Mouse (Mus musculus) MEL (cell line): ENCODE results near the gene Tyrobp. TPM values are rescaled to one million over a fixed set of nuclear protein-coding genes. Genes with fewer than 3 reads are reported as not detected.

ENCODE experiments used
- DNase-seq: peaks from one replicate; pipeline ENCODE4 v3.0.0; 2011; ENCODE audit warnings: low read depth, low spot score
- H3K27ac ChIP-seq: 2 replicates; pipeline ENCODE4 v1.5.1; 2012; ENCODE audit warnings: low read depth, mild to moderate bottlenecking, control low read depth, low read length, moderate library complexity; ENCODE audit not compliant: control insufficient read depth
- H3K27me3 ChIP-seq, 2 experiments: fragments of 150-350 bp in 1 of 2; sonication (generic) in 1 of 2; 2 replicates each; pipeline ENCODE4 v1.6.1; 2012; ENCODE audit warnings: low read length in 2 of 2, mild to moderate bottlenecking in 2 of 2, improper control_type of control experiment in 1 of 2, moderate library complexity in 1 of 2; ENCODE audit not compliant: insufficient read depth in 2 of 2, control insufficient read depth in 1 of 2
- H3K36me3 ChIP-seq, 2 experiments: 2 replicates each; pipeline ENCODE4 v1.6.1; 2012 to 2014; ENCODE audit warnings: low read length in 2 of 2, improper control_type of control experiment in 1 of 2, inconsistent platforms in 1 of 2, mild to moderate bottlenecking in 1 of 2; ENCODE audit not compliant: insufficient read depth in 2 of 2, control insufficient read depth in 1 of 2
- H3K4me1 ChIP-seq, 2 experiments: fragments of 150-350 bp in 1 of 2; sonication (generic) in 1 of 2; 2 replicates each; pipeline ENCODE4 v1.6.1; 2012; ENCODE audit warnings: low read length in 2 of 2, improper control_type of control experiment in 1 of 2, mild to moderate bottlenecking in 1 of 2; ENCODE audit not compliant: insufficient read depth in 2 of 2, control insufficient read depth in 1 of 2
- H3K4me3 ChIP-seq, 2 experiments: fragments of 150-350 bp in 1 of 2; sonication (generic) in 1 of 2; 2 replicates each; pipeline ENCODE4 v1.5.1; 2012; ENCODE audit warnings: low read depth in 2 of 2, low read length in 2 of 2, mild to moderate bottlenecking in 2 of 2, moderate library complexity in 2 of 2, control low read depth in 1 of 2, improper control_type of control experiment in 1 of 2; ENCODE audit not compliant: control insufficient read depth in 1 of 2, insufficient read depth in 1 of 2
- H3K79me2 ChIP-seq: 2 replicates; pipeline ENCODE4 v1.6.1; 2012; ENCODE audit warnings: mild to moderate bottlenecking, low read length, moderate library complexity; ENCODE audit not compliant: control insufficient read depth, poor library complexity, insufficient read depth
- H3K9ac ChIP-seq: 2 replicates; pipeline ENCODE4 v1.6.1; 2012; ENCODE audit warnings: low read depth, mild to moderate bottlenecking, control low read depth, low read length, moderate library complexity; ENCODE audit not compliant: control insufficient read depth, poor library complexity, severe bottlenecking
- H3K9me3 ChIP-seq: fragments of 150-350 bp; sonication (generic); replicated peaks from 2 replicates; pipeline ENCODE4 v1.6.1; 2012; ENCODE audit warnings: mild to moderate bottlenecking, low read length, improper control_type of control experiment, moderate library complexity; ENCODE audit not compliant: insufficient read depth
- BHLHE40 ChIP-seq: IDR thresholded peaks from 2 replicates; pipeline ENCODE4 v1.6.1; 2012; ENCODE audit warnings: low read depth, mild to moderate bottlenecking, inconsistent platforms, low read length, improper control_type of control experiment, borderline replicate concordance
- CHD1 ChIP-seq: IDR thresholded peaks from 2 replicates; pipeline ENCODE4 v1.6.1; 2012; ENCODE audit warnings: low read depth, mild to moderate bottlenecking, inconsistent platforms, low read length, improper control_type of control experiment
- ELF1 ChIP-seq: IDR thresholded peaks from 2 replicates; pipeline ENCODE4 v1.6.1; 2014; ENCODE audit warnings: low read depth, mild to moderate bottlenecking, inconsistent platforms, low read length, improper control_type of control experiment, moderate library complexity
- ETS1 ChIP-seq: IDR thresholded peaks from 2 replicates; pipeline ENCODE4 v1.6.1; 2012; ENCODE audit warnings: low read depth, mild to moderate bottlenecking, inconsistent platforms, low read length, improper control_type of control experiment, moderate library complexity
- GATA1 ChIP-seq: IDR thresholded peaks from 2 replicates; pipeline ENCODE4 v1.6.1; 2011; ENCODE audit warnings: low read depth, low read length, improper control_type of control experiment
- JUND ChIP-seq: IDR thresholded peaks from 2 replicates; pipeline ENCODE4 v1.6.1; 2011; ENCODE audit warnings: low read depth, mild to moderate bottlenecking, improper control_type of control experiment, low read length
- KAT2A ChIP-seq: conservative IDR thresholded peaks from 2 replicates; pipeline ENCODE4 v1.6.1; 2012; ENCODE audit warnings: low read depth, low read length, improper control_type of control experiment, inconsistent platforms
- MAFK ChIP-seq: IDR thresholded peaks from 2 replicates; pipeline ENCODE4 v1.6.1; 2011; ENCODE audit warnings: low read depth, mild to moderate bottlenecking, low read length, improper control_type of control experiment, borderline replicate concordance
- MAZ ChIP-seq: IDR thresholded peaks from 2 replicates; pipeline ENCODE4 v1.6.1; 2012; ENCODE audit warnings: low read depth, mild to moderate bottlenecking, inconsistent platforms, low read length, improper control_type of control experiment
- MEF2A ChIP-seq: IDR thresholded peaks from 2 replicates; pipeline ENCODE4 v1.6.1; 2014; ENCODE audit warnings: low read depth, mild to moderate bottlenecking, inconsistent platforms, low read length, improper control_type of control experiment; ENCODE audit not compliant: poor library complexity, insufficient replicate concordance, severe bottlenecking; ENCODE audit errors: extremely low read depth
- MXI1 ChIP-seq: IDR thresholded peaks from 2 replicates; pipeline ENCODE4 v1.6.1; 2011; ENCODE audit warnings: mild to moderate bottlenecking, low read depth, low read length, improper control_type of control experiment
- MYB ChIP-seq: IDR thresholded peaks from 2 replicates; pipeline ENCODE4 v1.6.1; 2011; ENCODE audit warnings: mild to moderate bottlenecking, low read depth, low read length, improper control_type of control experiment
- MYC ChIP-seq: IDR thresholded peaks from 2 replicates; pipeline ENCODE4 v1.6.1; 2011; ENCODE audit warnings: low read depth, mild to moderate bottlenecking, low read length, improper control_type of control experiment, moderate library complexity
- NRF1 ChIP-seq: IDR thresholded peaks from 2 replicates; pipeline ENCODE4 v1.6.1; 2014; ENCODE audit warnings: low read depth, mild to moderate bottlenecking, inconsistent platforms, low read length, improper control_type of control experiment, moderate library complexity; ENCODE audit not compliant: poor library complexity, insufficient read depth, severe bottlenecking
- POLR2A ChIP-seq, 2 experiments: IDR thresholded peaks; 2 replicates each; pipeline ENCODE4 v1.6.1; 2011 to 2012; ENCODE audit warnings: low read length in 2 of 2, mild to moderate bottlenecking in 2 of 2, control low read depth in 1 of 2, improper control_type of control experiment in 1 of 2, low read depth in 1 of 2, moderate library complexity in 1 of 2; ENCODE audit not compliant: control insufficient read depth in 1 of 2, insufficient read depth in 1 of 2, poor library complexity in 1 of 2
- POLR2AphosphoS2 ChIP-seq: IDR thresholded peaks from 2 replicates; pipeline ENCODE4 v1.6.1; 2011; ENCODE audit warnings: low read length, improper control_type of control experiment
- SIN3A ChIP-seq: IDR thresholded peaks from 2 replicates; pipeline ENCODE4 v1.6.1; 2012; ENCODE audit warnings: low read length, improper control_type of control experiment, inconsistent platforms
- TAL1 ChIP-seq: IDR thresholded peaks from 2 replicates; pipeline ENCODE4 v1.6.1; 2012; ENCODE audit warnings: mild to moderate bottlenecking, inconsistent platforms, low read length, moderate library complexity, mixed read lengths
- TBP ChIP-seq: IDR thresholded peaks from 2 replicates; pipeline ENCODE4 v1.8.0; 2011; ENCODE audit warnings: low read depth, low read length, improper control_type of control experiment
- TCF12 ChIP-seq: IDR thresholded peaks from 2 replicates; pipeline ENCODE4 v1.6.1; 2014; ENCODE audit warnings: low read depth, mild to moderate bottlenecking, inconsistent platforms, low read length, improper control_type of control experiment, moderate library complexity
- UBTF ChIP-seq: IDR thresholded peaks from 2 replicates; pipeline ENCODE4 v1.6.1; 2012; ENCODE audit warnings: low read depth, mild to moderate bottlenecking, inconsistent platforms, low read length, improper control_type of control experiment, moderate library complexity, borderline replicate concordance; ENCODE audit not compliant: insufficient read depth
- USF1 ChIP-seq: IDR thresholded peaks from 2 replicates; pipeline ENCODE4 v1.6.1; 2014; ENCODE audit warnings: low read depth, mild to moderate bottlenecking, inconsistent platforms, low read length, improper control_type of control experiment, moderate library complexity
- ZC3H11A ChIP-seq: IDR thresholded peaks from 2 replicates; pipeline ENCODE4 v1.6.1; 2012; ENCODE audit warnings: low read depth, mild to moderate bottlenecking, inconsistent platforms, low read length, improper control_type of control experiment
- ZMIZ1 ChIP-seq: IDR thresholded peaks from 2 replicates; pipeline ENCODE4 v1.6.1; 2012; ENCODE audit warnings: low read depth, mild to moderate bottlenecking, inconsistent platforms, low read length, improper control_type of control experiment, moderate library complexity
- polyA plus RNA-seq, 2 experiments: library from polyadenylated mRNA; stranded (reverse) in 1 of 2; unstranded in 1 of 2; fragments of >175 nt in 1 of 2; fragments of >200 nt in 1 of 2; gene quantifications; 2 replicates each; pipeline versions ENCODE4 v1.2.1 to v1.2.4; 2012; ENCODE audit warnings: low replicate concordance in 2 of 2, low read depth in 1 of 2; ENCODE audit not compliant: insufficient read length in 2 of 2, insufficient read depth in 1 of 2, missing spikeins in 1 of 2
- total RNA-seq: library from RNA; depleted of rRNA; stranded (reverse); fragments of 300-350 nt; gene quantifications from 2 replicates; pipeline ENCODE4 v1.2.3, GENCODE M21; 2012

Gene Tyrobp
- total and polyA plus RNA-seq, 3 experiments, result 2.8 to 13.6 TPM; not detected in 1

DNA sequence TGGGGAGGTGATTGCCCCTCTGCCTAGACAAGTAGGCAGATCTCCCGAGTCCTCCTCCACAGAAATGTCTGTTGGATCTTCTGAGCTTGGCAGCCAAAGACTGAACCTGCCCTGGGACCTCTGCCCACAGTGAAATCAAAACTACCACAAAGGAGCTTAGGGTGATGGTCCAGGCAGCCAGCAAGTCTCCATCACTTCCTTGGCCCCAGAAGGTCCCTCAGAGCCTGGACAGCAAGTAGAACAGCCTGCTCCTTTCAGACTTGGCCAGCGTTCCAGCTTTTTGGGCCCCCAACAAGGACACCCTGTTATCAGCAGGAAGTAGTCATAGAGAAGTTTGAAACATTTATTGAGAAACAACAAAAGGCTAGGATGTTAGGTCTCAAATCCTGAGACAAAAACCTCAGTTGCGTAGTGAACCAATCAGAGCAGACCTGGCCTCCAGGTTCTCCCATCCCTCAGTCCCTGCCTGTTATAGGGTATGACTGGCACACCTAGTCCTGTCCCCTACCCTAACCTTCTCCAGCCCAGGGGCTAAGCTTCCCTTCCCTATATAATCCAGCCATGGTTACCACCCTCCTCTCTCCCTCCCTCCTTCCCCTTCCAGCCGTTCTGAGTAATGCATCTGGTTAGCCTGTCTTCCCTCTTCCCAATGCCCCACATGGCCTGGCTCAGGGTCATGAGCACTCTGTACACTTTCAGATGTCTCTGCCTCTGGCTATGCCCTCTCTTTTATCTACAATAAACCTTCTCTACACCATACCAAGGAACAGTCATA lies 20.6 kb upstream of the Tyrobp start:
- Histone ChIP-seq H3K4me3 (no peak overlapping the region), H3K27me3 (no peaks in the 10 kb centered on the region), H3K9ac (no peak overlapping the region), H3K9me3 (no peaks in the 10 kb centered on the region), H3K27ac (no peak overlapping the region), H3K4me1 (peaks cover 0 to 19% of the 10 kb centered on the region in 2 experiments; a peak in 2 of 4 replicates), H3K79me2 (no peaks in the 10 kb centered on the region), H3K36me3 (no peaks in the 10 kb centered on the region; a peak in 1 of 4 replicates)
- TF ChIP-seq MAZ (no peak), MXI1 (no peak), POLR2A (IDR thresholded peaks at IDR 0.05; ENCODE audit: control insufficient read depth in 1 of 2, insufficient read depth in 1 of 2, low read depth in 1 of 2, low read length in 2 of 2, poor library complexity in 1 of 2) (no peak), UBTF (no peak), SIN3A (no peak), ELF1 (no peak), ETS1 (no peak), CHD1 (no peak), JUND (no peak), TAL1 (no peak)
- no peak for DNase-seq

DNA sequence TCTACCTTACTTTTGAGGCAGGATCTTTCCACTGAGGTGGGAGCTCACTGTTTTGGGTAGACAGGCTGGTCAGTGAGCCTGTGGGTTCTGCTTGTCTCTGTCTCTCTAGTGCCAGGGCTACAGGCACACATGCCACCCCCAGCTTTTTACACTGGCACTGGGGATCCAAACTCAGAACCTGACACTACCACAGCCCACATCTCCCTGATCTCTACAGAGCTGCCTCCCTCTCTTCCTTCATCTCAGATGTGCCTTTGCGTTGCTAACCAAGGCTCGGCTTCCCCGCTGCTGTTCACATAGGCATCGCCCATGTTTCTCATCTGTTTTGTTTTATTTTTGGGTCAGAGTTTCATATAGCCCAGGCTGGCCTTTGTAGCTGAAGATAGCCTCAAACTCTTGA lies 19.9 kb upstream of the Tyrobp start:
- no peak for DNase-seq
- Histone ChIP-seq H3K79me2 (no peaks in the 10 kb centered on the region), H3K4me1 (peaks cover 0 to 19% of the 10 kb centered on the region in 2 experiments; a peak in 2 of 4 replicates), H3K36me3 (no peaks in the 10 kb centered on the region; a peak in 1 of 4 replicates), H3K27ac (peak overlapping the region; percentile 92), H3K9me3 (no peaks in the 10 kb centered on the region), H3K9ac (peak overlapping the region; percentile 69; the same call in 1 of the 2 replicates), H3K4me3 (no peak overlapping the region; a peak in 1 of 4 replicates), H3K27me3 (no peaks in the 10 kb centered on the region)
- no peak for TF ChIP-seq UBTF
- TF ChIP-seq MAFK, result no peak
- no peak for TF ChIP-seq ZC3H11A
- TF ChIP-seq SIN3A, result no peak
- no peak for TF ChIP-seq ELF1
- TF ChIP-seq POLR2AphosphoS2, result no peak
- TF ChIP-seq TBP, result no peak

- DNase-seq, result peak; percentile 90
- H3K4me3 ChIP-seq, result peak overlapping the region; percentile 5 to 44; a peak in 3 of 4 replicates
- TF ChIP-seq MYB, result no peak
- no peak for TF ChIP-seq ZC3H11A
- TF ChIP-seq TCF12, result no peak
- TF ChIP-seq MEF2A, result no peak
- peak; percentile 94 for TF ChIP-seq MYC
- TF ChIP-seq ZMIZ1, result no peak
- peak; percentile 39; the same call in 1 of the 2 replicates for TF ChIP-seq GATA1
- TF ChIP-seq NRF1, result 0 out of 2 replicates have a peak, but pooled peaks have one; percentile 41
- peak; percentile 83; the same call in 1 of the 2 replicates for TF ChIP-seq MXI1
- no peak for TF ChIP-seq BHLHE40
- peak; percentile 66 for TF ChIP-seq ETS1
- no peak for TF ChIP-seq JUND
- no peak for TF ChIP-seq USF1
- TF ChIP-seq TBP, result peak; percentile 78
- TF ChIP-seq KAT2A, result no peak
These were observed 19.2 kb upstream of the Tyrobp start for GRCm38 (mm10) chr7:30394379-30394778.

More at GRCm38 (mm10) chr7:30394379-30394778, 19.2 kb upstream of the Tyrobp start:
- Histone ChIP-seq H3K9me3 (no peaks in the 10 kb centered on the region), H3K27ac (peak overlapping the region; percentile 92), H3K9ac (peak overlapping the region; percentile 69), H3K79me2 (no peaks in the 10 kb centered on the region), H3K27me3 (no peaks in the 10 kb centered on the region), H3K36me3 (no peaks in the 10 kb centered on the region; a peak in 1 of 4 replicates), H3K4me1 (peaks cover 0 to 19% of the 10 kb centered on the region in 2 experiments; a peak in 2 of 4 replicates)
